Mouse (Mus musculus): ENCODE results near the gene Stab1. TPM values are rescaled to one million over a fixed set of nuclear protein-coding genes. Genes with fewer than 3 reads are reported as not detected.

The Stab1 gene
- total RNA-seq, 2 experiments from 2014 or later = 15.6 to 17.7 TPM

DNA sequence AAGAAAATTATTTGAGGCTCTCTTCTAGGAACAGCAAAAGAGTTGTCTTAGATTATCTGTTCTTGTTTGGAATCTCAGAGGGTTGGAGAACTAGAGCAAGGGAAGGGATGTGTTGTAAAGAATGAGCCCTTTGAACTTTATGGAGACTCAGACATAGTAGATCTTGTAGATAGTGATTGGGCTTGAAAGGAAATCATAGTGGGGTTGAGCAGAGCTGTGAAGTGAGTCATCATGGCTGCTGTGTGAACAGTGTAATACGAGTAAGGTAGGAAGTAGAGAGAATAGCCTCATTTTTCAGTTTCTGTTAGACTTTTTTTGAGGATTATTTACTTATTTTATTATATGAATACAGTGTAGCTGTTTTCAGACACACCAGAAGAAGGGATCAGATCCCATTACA, 78.5 kb downstream of the Stab1 start:
- no peak for DNase-seq
- intact Hi-C loops (cut with DNase I) = no loop called here

Other genes with a start within 250 kb of the Stab1 start
- gene Itih3, start 244.9 kb downstream of the Stab1 start, total RNA-seq (2021) = under 1 TPM; 0.12 to 0.23 TPM
- under 1 TPM in 1 of 2 experiments, not detected in 1; 0.08 TPM for gene Itih1, start 225.4 kb downstream of the Stab1 start, total RNA-seq (2021)
- 1 to 10 TPM; 4.7 TPM for gene Nek4, start 217.3 kb downstream of the Stab1 start, total RNA-seq (2021)
- gene Glt8d1, start 167.2 kb downstream of the Stab1 start, total RNA-seq (2021) = 10 to 100 TPM in 1 of 2 experiments, 1 to 10 TPM in 1; 9.2 to 10.9 TPM
- 100 to 1,000 TPM; 113 to 123 TPM for gene Spcs1, start 167.0 kb downstream of the Stab1 start, total RNA-seq (2021)
- 10 to 100 TPM; 34.8 to 37.0 TPM for gene Pbrm1, start 149.5 kb downstream of the Stab1 start, total RNA-seq (2021)
- gene Gnl3, start 149.5 kb downstream of the Stab1 start, total RNA-seq (2021) = 10 to 100 TPM; 23.0 to 33.0 TPM
- gene Smim4, start 39.7 kb downstream of the Stab1 start, total RNA-seq (2021) = 10 to 100 TPM; 29.3 to 40.5 TPM
- 1 to 10 TPM; 2.2 to 2.4 TPM for gene Nt5dc2, start 37.6 kb downstream of the Stab1 start, total RNA-seq (2021)
- 100 to 1,000 TPM; 121 to 774 TPM for gene Tnnc1, start 39.7 kb upstream of the Stab1 start, total RNA-seq (2021)
- gene Nisch, start 48.3 kb upstream of the Stab1 start, total RNA-seq (2021) = 10 to 100 TPM; 54.4 to 63.2 TPM
- gene Sema3g, start 49.2 kb upstream of the Stab1 start, total RNA-seq (2021) = 1 to 10 TPM; 6.0 to 8.1 TPM
- 1 to 10 TPM; 6.8 to 8.6 TPM for gene Phf7, start 82.7 kb upstream of the Stab1 start, total RNA-seq (2021)
- 10 to 100 TPM; 41.5 to 43.2 TPM for gene Bap1, start 82.8 kb upstream of the Stab1 start, total RNA-seq (2021)
- under 1 TPM; 0.10 to 0.17 TPM for gene Dnah1, start 155.3 kb upstream of the Stab1 start, total RNA-seq (2021)
- gene Capn7, start 168.0 kb upstream of the Stab1 start, total RNA-seq (2021) = 10 to 100 TPM; 27.8 to 28.3 TPM